Mouse (Mus musculus) ES-Bruce4 (cell line): ENCODE measurements around the gene Fam102a. TPM values are rescaled to one million over a fixed set of nuclear protein-coding genes. Genes with fewer than 3 reads are reported as not detected.

Experiments used
- H3K27ac ChIP-seq: 2 replicates; pipeline ENCODE4 v1.5.1; 2012; ENCODE audit warnings: low read length, inconsistent platforms; ENCODE audit not compliant: insufficient read depth
- H3K27me3 ChIP-seq: 2 replicates; pipeline ENCODE4 v1.6.1; 2012; ENCODE audit warnings: mild to moderate bottlenecking, low read length, inconsistent platforms; ENCODE audit not compliant: control insufficient read depth, poor library complexity, insufficient read depth, severe bottlenecking
- H3K36me3 ChIP-seq: 2 replicates; pipeline ENCODE4 v1.6.1; 2012; ENCODE audit warnings: inconsistent platforms, mild to moderate bottlenecking, low read length, moderate library complexity; ENCODE audit not compliant: control insufficient read depth, poor library complexity, insufficient read depth, severe bottlenecking
- H3K4me1 ChIP-seq: one replicate; pipeline ENCODE4 v1.8.1; 2011; ENCODE audit warnings: low read length; ENCODE audit not compliant: control insufficient read depth, insufficient read depth
- H3K4me3 ChIP-seq: 2 replicates; pipeline ENCODE4 v1.5.1; 2011; ENCODE audit warnings: low read depth, mild to moderate bottlenecking, low read length
- H3K9ac ChIP-seq: 2 replicates; pipeline ENCODE4 v1.6.1; 2012; ENCODE audit warnings: low read depth, mild to moderate bottlenecking, inconsistent platforms; ENCODE audit not compliant: poor library complexity, severe bottlenecking
- H3K9me3 ChIP-seq: replicated peaks from 2 replicates; pipeline ENCODE4 v1.6.1; 2012; ENCODE audit warnings: mild to moderate bottlenecking, low read length, inconsistent platforms; ENCODE audit not compliant: control insufficient read depth, poor library complexity, insufficient read depth, severe bottlenecking
- CTCF ChIP-seq: IDR thresholded peaks from one replicate; pipeline ENCODE4 v1.8.1; 2011; ENCODE audit warnings: low read depth, low read length
- EP300 ChIP-seq: IDR thresholded peaks from 2 replicates; pipeline ENCODE4 v1.6.1; 2011; ENCODE audit warnings: low read depth, low read length; ENCODE audit not compliant: insufficient read depth
- POLR2A ChIP-seq: IDR thresholded peaks from one replicate; pipeline ENCODE4 v1.8.1; 2011; ENCODE audit warnings: low read length; ENCODE audit not compliant: insufficient read depth
- polyA plus RNA-seq: library from polyadenylated mRNA; stranded (reverse); fragments of >200 nt; gene quantifications from 2 replicates; pipeline ENCODE4 v1.2.4, GENCODE M21; 2011; ENCODE audit warnings: low read depth; ENCODE audit not compliant: missing spikeins, insufficient read depth, insufficient read length

Gene Fam102a
- polyA plus RNA-seq, 1 experiment: 12.2 TPM

GRCm38 (mm10) chr2:32492661-32493060, 42.5 kb upstream of the Fam102a start:
- Histone ChIP-seq H3K9me3 (no peaks in the 10 kb centered on the region), H3K36me3 (no peaks in the 10 kb centered on the region), H3K4me1 (peaks cover 2% of the 10 kb centered on the region), H3K9ac (no peak overlapping the region), H3K4me3 (no peak overlapping the region), H3K27ac (no peak overlapping the region), H3K27me3 (no peaks in the 10 kb centered on the region)
- TF ChIP-seq EP300 (no peak), POLR2A (no peak), CTCF (no peak)

- H3K36me3 ChIP-seq: no peaks in the 10 kb centered on the region
- TF ChIP-seq POLR2A (no peak), EP300 (no peak), CTCF (no peak)
- no peak overlapping the region for H3K27ac ChIP-seq
- no peak overlapping the region for H3K4me3 ChIP-seq
- no peaks in the 10 kb centered on the region for H3K9me3 ChIP-seq
- no peaks in the 10 kb centered on the region for H3K27me3 ChIP-seq
- peaks cover 2% of the 10 kb centered on the region for H3K4me1 ChIP-seq
- H3K9ac ChIP-seq: no peak overlapping the region
These were observed 41.8 kb upstream of the Fam102a start for GRCm38 (mm10) chr2:32493301-32493701.

- Histone ChIP-seq H3K27me3 (no peaks in the 10 kb centered on the region), H3K36me3 (no peaks in the 10 kb centered on the region), H3K9me3 (no peaks in the 10 kb centered on the region), H3K4me3 (no peak overlapping the region), H3K9ac (no peak overlapping the region), H3K27ac (no peak overlapping the region), H3K4me1 (peaks cover 2% of the 10 kb centered on the region)
- no peak for TF ChIP-seq CTCF
- no peak for TF ChIP-seq EP300
- TF ChIP-seq POLR2A: no peak
These were observed 40.6 kb upstream of the Fam102a start for GRCm38 (mm10) chr2:32494522-32494921.

- Histone ChIP-seq H3K27me3 (no peaks in the 10 kb centered on the region), H3K9ac (no peak overlapping the region), H3K27ac (no peak overlapping the region), H3K36me3 (no peaks in the 10 kb centered on the region), H3K4me3 (no peak overlapping the region), H3K9me3 (no peaks in the 10 kb centered on the region), H3K4me1 (peaks cover 2% of the 10 kb centered on the region)
- no peak for TF ChIP-seq CTCF
- TF ChIP-seq POLR2A: no peak
- no peak for TF ChIP-seq EP300
These were observed 39.9 kb upstream of the Fam102a start for GRCm38 (mm10) chr2:32495185-32495726.

- Histone ChIP-seq H3K27ac (no peak overlapping the region), H3K4me1 (peaks cover 2% of the 10 kb centered on the region), H3K9me3 (no peaks in the 10 kb centered on the region), H3K36me3 (no peaks in the 10 kb centered on the region), H3K27me3 (no peaks in the 10 kb centered on the region), H3K9ac (no peak overlapping the region), H3K4me3 (no peak overlapping the region)
- TF ChIP-seq CTCF: no peak
- TF ChIP-seq POLR2A: no peak
- no peak for TF ChIP-seq EP300
These were observed 38.9 kb upstream of the Fam102a start for GRCm38 (mm10) chr2:32496190-32496589.

- Histone ChIP-seq H3K4me3 (no peak overlapping the region), H3K9ac (no peak overlapping the region), H3K27ac (no peak overlapping the region), H3K9me3 (no peaks in the 10 kb centered on the region), H3K4me1 (peaks cover 4% of the 10 kb centered on the region), H3K36me3 (no peaks in the 10 kb centered on the region), H3K27me3 (no peaks in the 10 kb centered on the region)
- TF ChIP-seq EP300: no peak
These were observed 35.8 kb upstream of the Fam102a start for GRCm38 (mm10) chr2:32499365-32499764.

- Histone ChIP-seq H3K4me1 (peaks cover 4% of the 10 kb centered on the region), H3K36me3 (no peaks in the 10 kb centered on the region), H3K4me3 (no peak overlapping the region), H3K27me3 (no peaks in the 10 kb centered on the region), H3K9ac (no peak overlapping the region), H3K9me3 (no peaks in the 10 kb centered on the region), H3K27ac (no peak overlapping the region)
- TF ChIP-seq CTCF (no peak), POLR2A (no peak), EP300 (no peak)
These were observed 34.7 kb upstream of the Fam102a start for GRCm38 (mm10) chr2:32500461-32500860.
